Comparison of ENCODE assay signal across 18 mouse cellular contexts in genomic region chr6:53713152-53713551, GRCm38 (mm10).
DNase-seq lines count a peak whose midpoint lies in the region; ATAC-seq lines count a peak whose summit lies in the region.
"Had no signal": no experiment of that assay in that cellular context is flagged by ENCODE, and none has a peak within 500 bp of the region (broad histone marks: within the 10 kb centered on the region; RNA-seq: fewer than 3 reads in every experiment).

No protein-coding gene starts in this region.

- WGBS in midbrain, embryonic 14.5 days: 81% methylated on average over 9 of the region's 9 CpGs

- H3K9me3 ChIP-seq in midbrain, embryonic 14.5 days (ENCODE audit: control insufficient read depth, low read length): no peaks in the 10 kb centered on the region
- H3K9me3 ChIP-seq: forebrain, embryonic 12.5 days; heart, embryonic 15.5 days had no signal

- ATAC-seq in megakaryocyte, adult 5-6 weeks (ENCODE audit: poor library complexity, severe bottlenecking): peak; percentile 83
- ATAC-seq in midbrain, embryonic 14.5 days (ENCODE audit: low FRiP score, low TSS enrichment): no peak

- H3K4me2 ChIP-seq in midbrain, embryonic 14.5 days (ENCODE audit: low read length): no peak overlapping the region
- H3K4me2 ChIP-seq: forebrain, embryonic 12.5 days; heart, embryonic 15.5 days; liver, embryonic 11.5 days; lung, embryonic 14.5 days; midbrain, embryonic 11.5 days had no signal

- no peaks in the 10 kb centered on the region for H3K36me3 ChIP-seq in midbrain, embryonic 14.5 days (ENCODE audit: control insufficient read depth, insufficient read depth, low read length)
- H3K36me3 ChIP-seq: forebrain, embryonic 12.5 days; heart, embryonic 15.5 days had no signal

- no peaks in the 10 kb centered on the region for H3K4me1 ChIP-seq in midbrain, embryonic 14.5 days (ENCODE audit: control insufficient read depth, insufficient read depth, low read length)
- H3K4me1 ChIP-seq: heart, embryonic 15.5 days had no signal

- peak; percentile 1 for DNase-seq in thymus, postnatal 0 days (ENCODE audit: low spot score)
- DNase-seq in thymus, postnatal 36 days: no peak
- peak; percentile 5 for DNase-seq in brain, adult 2 months (ENCODE audit: low read depth, low spot score)
- no peak for DNase-seq in midbrain, embryonic 14.5 days
- no peak for DNase-seq in adipocyte (ENCODE audit: low spot score)
- DNase-seq in kidney, postnatal 14 days: no peak
- DNase-seq: adrenal gland, postnatal 25 days; cerebellum, adult 9-10 months; gastrocnemius, postnatal 14 days; kidney, adult 8-10 months; kidney, postnatal 25 days; lung, embryonic 14.5 days had no signal

- H3K4me3 ChIP-seq in midbrain, embryonic 14.5 days (replicated peaks; ENCODE audit: low read depth, low read length): no peak overlapping the region
- H3K4me3 ChIP-seq: forebrain, embryonic 12.5 days; heart, embryonic 15.5 days; left cerebral cortex, adult 2 months had no signal

- H3K27ac ChIP-seq in midbrain, embryonic 14.5 days (replicated peaks; ENCODE audit: low read depth, low read length): no peak overlapping the region
- H3K27ac ChIP-seq: forebrain, embryonic 12.5 days; heart, embryonic 15.5 days; left cerebral cortex, adult 2 months had no signal

- no peaks in the 10 kb centered on the region for H3K27me3 ChIP-seq in midbrain, embryonic 14.5 days (ENCODE audit: control insufficient read depth, insufficient read depth, low read length)
- H3K27me3 ChIP-seq: heart, embryonic 15.5 days had no signal

- no peak overlapping the region for H3K9ac ChIP-seq in midbrain, embryonic 14.5 days (replicated peaks; ENCODE audit: low read length)
- H3K9ac ChIP-seq: forebrain, embryonic 12.5 days; heart, embryonic 15.5 days; lung, embryonic 14.5 days had no signal

Comparison
In these comparisons a context has a peak if more than half of its experiments do, and no peak if none do; other contexts are left out.
1. DNase-seq: peak in thymus, postnatal 0 days (single experiment) and brain, adult 2 months (single experiment); none in thymus, postnatal 36 days (0 of 2), midbrain, embryonic 14.5 days (single experiment), adipocyte (single experiment) and kidney, postnatal 14 days (single experiment).